Comparison of ENCODE assay signal across 19 mouse cellular contexts in genomic region chr6:111368551-111368950, GRCm38 (mm10).
DNase-seq lines count a peak whose midpoint lies in the region; ATAC-seq lines count a peak whose summit lies in the region.
"Had no signal": no experiment of that assay in that cellular context is flagged by ENCODE, and none has a peak within 500 bp of the region (broad histone marks: within the 10 kb centered on the region; RNA-seq: fewer than 3 reads in every experiment).

No protein-coding gene starts in this region.

- no peaks in the 10 kb centered on the region for H3K4me1 ChIP-seq in liver, embryonic 16.5 days (ENCODE audit: control insufficient read depth, low read depth, low read length)
- peaks cover 17% of the 10 kb centered on the region for H3K4me1 ChIP-seq in kidney, embryonic 16.5 days (ENCODE audit: insufficient read depth, low read length)
- H3K4me1 ChIP-seq: embryonic facial prominence, embryonic 15.5 days had no signal

- H3K9me3 ChIP-seq in liver, embryonic 16.5 days (replicated peaks; ENCODE audit: control insufficient read depth, low read length): no peaks in the 10 kb centered on the region
- no peaks in the 10 kb centered on the region for H3K9me3 ChIP-seq in kidney, embryonic 16.5 days (ENCODE audit: low read length)
- H3K9me3 ChIP-seq: embryonic facial prominence, embryonic 15.5 days; forebrain, embryonic 10.5 days; heart, embryonic 12.5 days; hindbrain, embryonic 10.5 days had no signal

- H3K4me3 ChIP-seq in liver, embryonic 16.5 days (ENCODE audit: low read depth, low read length): no peak overlapping the region
- no peak overlapping the region for H3K4me3 ChIP-seq in kidney, embryonic 16.5 days (ENCODE audit: low read length)
- H3K4me3 ChIP-seq: embryonic facial prominence, embryonic 15.5 days; erythroblast, embryonic 14.5 days; forebrain, embryonic 10.5 days; heart, embryonic 12.5 days; hindbrain, embryonic 10.5 days had no signal

- peak; percentile 61 for DNase-seq in kidney, adult 11 months
- DNase-seq in kidney, postnatal 10 days: no peak
- no peak for DNase-seq in liver
- DNase-seq in kidney, postnatal 36 days: peak; percentile 50 to 74
- DNase-seq in heart, adult 11 months: no peak
- DNase-seq in urinary bladder, postnatal 14 days (ENCODE audit: low spot score): no peak
- DNase-seq: adrenal gland, postnatal 10 days; cerebellum, adult 11 months; cerebellum, adult 8-10 months; cerebellum, postnatal 14 days; gastrocnemius, postnatal 14 days had no signal

- H3K27ac ChIP-seq in liver, embryonic 16.5 days (ENCODE audit: low read length): no peak overlapping the region
- H3K27ac ChIP-seq in kidney, embryonic 16.5 days (ENCODE audit: low read length): no peak overlapping the region
- H3K27ac ChIP-seq: embryonic facial prominence, embryonic 15.5 days; forebrain, embryonic 10.5 days; hindbrain, embryonic 10.5 days had no signal

- H3K36me3 ChIP-seq in liver, embryonic 16.5 days (ENCODE audit: control insufficient read depth, insufficient read depth): no peaks in the 10 kb centered on the region
- no peaks in the 10 kb centered on the region for H3K36me3 ChIP-seq in kidney, embryonic 16.5 days (ENCODE audit: insufficient read depth, low read length)
- H3K36me3 ChIP-seq: embryonic facial prominence, embryonic 15.5 days; forebrain, embryonic 10.5 days; heart, embryonic 12.5 days; hindbrain, embryonic 10.5 days had no signal

- H3K4me2 ChIP-seq in liver, embryonic 16.5 days (ENCODE audit: low read depth, low read length): no peak overlapping the region
- H3K4me2 ChIP-seq in kidney, embryonic 16.5 days (replicated peaks; ENCODE audit: low read depth, low read length): no peak overlapping the region
- H3K4me2 ChIP-seq: embryonic facial prominence, embryonic 15.5 days; heart, embryonic 12.5 days had no signal

- no peak overlapping the region for H3K9ac ChIP-seq in liver, embryonic 16.5 days (ENCODE audit: low read depth, low read length)
- H3K9ac ChIP-seq in kidney, embryonic 16.5 days (replicated peaks; ENCODE audit: low read length): no peak overlapping the region
- H3K9ac ChIP-seq: embryonic facial prominence, embryonic 15.5 days; heart, embryonic 12.5 days had no signal

- H3K27me3 ChIP-seq in liver, embryonic 16.5 days (ENCODE audit: control insufficient read depth, insufficient read depth, low read depth, low read length): no peaks in the 10 kb centered on the region
- H3K27me3 ChIP-seq in kidney, embryonic 16.5 days (ENCODE audit: insufficient read depth, low read length): no peaks in the 10 kb centered on the region
- H3K27me3 ChIP-seq: embryonic facial prominence, embryonic 15.5 days; heart, embryonic 12.5 days had no signal

- 54% methylated on average over 3 of the region's 3 CpGs for WGBS in liver, embryonic 16.5 days (ENCODE audit: insufficient replicate concordance)
- WGBS in kidney, embryonic 16.5 days: 36% methylated on average over 3 of the region's 3 CpGs

- ATAC-seq in liver, embryonic 16.5 days (ENCODE audit: low read depth): peak; percentile 50; the same call in 1 of the 2 replicates
- peak; percentile 70 for ATAC-seq in kidney, embryonic 16.5 days (ENCODE audit: low FRiP score, low TSS enrichment)
- ATAC-seq: forebrain, embryonic 16.5 days had no signal

Comparison
In these comparisons a context has a peak if more than half of its experiments do, and no peak if none do; other contexts are left out.
1. DNase-seq: peak in kidney, adult 11 months (single experiment) and kidney, postnatal 36 days (2 of 2); none in kidney, postnatal 10 days (single experiment), liver (single experiment), heart, adult 11 months (single experiment) and urinary bladder, postnatal 14 days (single experiment).